Mouse (Mus musculus) heart, postnatal 14 days (tissue): ENCODE data around the gene Spns3. TPM values are rescaled to one million over a fixed set of nuclear protein-coding genes. Genes with fewer than 3 reads are reported as not detected.

ENCODE experiments used
- DNase-seq, 2 experiments: peaks; one replicate each; pipeline ENCODE4 v3.0.0; 2021 to 2022
- intact Hi-C: fragments of 180-260 bp; cut with DNase I; formaldehyde crosslinking; loops from one replicate; pipeline ENCODE4 v1.15.1; 2025
- total RNA-seq, 2 experiments: library from RNA; stranded (reverse); gene quantifications; 2 replicates each; pipeline ENCODE4 v1.2.3; 2021

Gene Spns3
- total RNA-seq, 2 experiments from 2014 or later, result 0.10 TPM; not detected in 1

DNA sequence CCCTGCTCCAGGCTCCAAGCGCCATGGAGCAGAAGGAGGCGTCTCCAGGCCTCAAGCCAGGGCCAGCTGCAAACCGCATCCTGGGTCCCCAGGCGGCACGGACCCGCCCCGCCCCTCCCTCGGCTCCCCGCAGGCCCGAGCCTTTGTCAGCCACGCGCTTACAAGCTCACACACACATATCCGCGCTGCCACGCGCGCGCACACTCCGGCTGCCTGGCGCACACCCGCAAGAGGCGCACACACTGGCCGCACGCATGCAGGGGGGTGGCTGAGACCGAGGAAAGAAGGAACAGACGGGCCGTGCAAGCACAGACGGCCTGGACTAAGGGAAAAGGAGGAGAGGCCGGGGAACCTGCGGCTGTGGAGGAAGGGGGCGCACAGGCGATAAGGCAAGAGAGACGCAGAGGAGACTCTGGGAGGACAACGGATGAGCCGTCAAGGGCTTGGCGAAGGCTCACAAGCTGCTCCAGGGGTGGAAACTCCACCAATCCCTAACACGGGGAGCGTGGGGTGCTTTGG lies 61.5 kb downstream of the Spns3 start:
- intact Hi-C loops, result loop anchor here (2.0 kb wide), 1 partner anchor 30 kb away; no protein-coding TSS in a partner anchor
- DNase-seq, result peak in 1 of 2 experiments; percentile 39

- intact Hi-C loops, result loop anchor here (2.0 kb wide), 1 partner anchor 29 kb away; no protein-coding TSS in a partner anchor
- DNase-seq, result no peak
Observed at GRCm38 (mm10) chr11:72487739-72488138, 62.6 kb downstream of the Spns3 start.

DNA sequence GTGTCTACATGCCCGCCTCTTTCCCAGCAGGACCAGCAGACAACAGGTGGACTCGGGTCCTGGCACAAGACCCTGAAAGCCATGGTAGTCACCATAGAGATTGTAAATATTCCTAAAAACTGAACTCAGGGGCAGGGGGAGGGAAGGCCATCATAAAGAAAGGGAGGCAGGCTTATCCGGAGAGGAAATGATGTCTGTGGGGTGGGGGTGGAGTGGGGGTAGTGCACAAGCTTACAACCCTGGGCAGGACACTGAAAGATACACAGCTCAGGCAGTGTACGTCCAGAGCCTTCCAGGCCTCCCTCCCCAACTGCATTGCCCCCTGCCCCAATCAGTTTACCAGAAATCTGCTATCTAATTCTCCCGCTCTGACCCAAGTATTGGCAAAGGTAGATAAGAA lies 63.1 kb downstream of the Spns3 start:
- intact Hi-C loops, result no loop called here
- DNase-seq, result no peak

DNA sequence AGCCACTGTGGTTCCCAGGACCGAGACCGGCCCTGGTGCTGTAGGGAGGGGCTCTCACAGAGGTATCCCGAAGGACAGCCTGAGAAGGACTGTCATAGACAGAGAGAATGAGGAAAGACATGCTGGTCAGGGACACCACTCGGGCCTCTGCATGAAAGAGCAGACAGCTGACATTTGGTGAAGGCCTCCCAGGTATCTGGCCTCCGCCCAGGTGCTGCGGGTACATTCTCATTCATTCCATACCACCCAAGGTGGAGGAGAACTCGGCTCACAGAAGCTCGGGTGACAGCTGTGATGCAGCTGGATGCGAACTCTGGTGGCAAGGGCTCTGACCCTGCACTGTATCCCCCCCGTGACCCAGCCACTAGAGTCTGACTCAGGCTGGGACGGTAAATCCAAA lies 64.3 kb downstream of the Spns3 start:
- DNase-seq, result no peak
- intact Hi-C loops, result no loop called here

- DNase-seq, result no peak
- intact Hi-C loops, result no loop called here
Observed at GRCm38 (mm10) chr11:72485157-72485556, 65.1 kb downstream of the Spns3 start.

GRCm38 (mm10) chr11:72484549-72484948 lies 65.8 kb downstream of the Spns3 start:
- DNase-seq, result no peak
- intact Hi-C loops, result no loop called here

- intact Hi-C loops, result no loop called here
- no peak for DNase-seq
Observed at GRCm38 (mm10) chr11:72481952-72482351, 68.4 kb downstream of the Spns3 start.

DNA sequence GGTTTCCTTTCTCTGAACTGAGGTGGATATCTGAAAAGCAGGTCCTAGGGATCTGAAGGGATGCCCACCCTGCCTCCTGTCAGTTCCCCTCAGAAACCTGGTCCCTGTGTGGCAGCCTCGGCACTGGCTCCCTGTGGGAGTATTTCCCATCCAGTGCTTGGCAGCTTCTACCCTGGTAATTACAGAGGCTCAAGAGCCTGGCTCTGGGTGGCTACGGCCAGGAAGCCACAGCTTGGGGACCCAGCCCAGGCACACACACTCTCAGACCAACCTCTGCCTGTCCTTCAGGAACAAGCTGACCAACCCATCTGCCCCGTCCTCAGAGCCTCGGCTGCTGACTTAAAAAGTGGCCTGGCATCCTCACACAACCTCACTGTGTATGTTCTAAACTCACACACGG lies 69.0 kb downstream of the Spns3 start:
- intact Hi-C loops, result no loop called here
- DNase-seq, result no peak

GRCm38 (mm10) chr11:72479499-72479898 lies 70.8 kb downstream of the Spns3 start:
- DNase-seq, result no peak
- intact Hi-C loops, result no loop called here

DNA sequence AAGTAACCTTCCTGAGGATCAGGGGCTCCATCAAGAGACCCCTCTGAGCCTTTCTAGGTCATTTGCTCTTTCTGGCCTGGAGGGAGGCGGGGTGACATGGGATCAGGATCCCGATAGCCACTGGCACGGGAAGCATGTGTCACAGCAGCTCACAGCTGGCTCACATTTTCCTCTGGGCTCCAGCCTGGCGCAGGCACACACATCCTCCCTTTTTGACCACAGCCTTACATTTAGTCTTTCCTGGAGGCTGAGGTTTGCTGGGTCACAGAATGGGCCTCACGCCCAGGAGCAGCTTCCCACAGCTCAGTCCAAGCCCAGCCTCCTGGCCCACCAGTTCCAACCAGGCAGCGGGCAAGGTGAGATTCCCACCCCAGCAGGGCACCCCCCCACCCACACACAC lies 72.1 kb downstream of the Spns3 start:
- intact Hi-C loops, result no loop called here
- peak; percentile 35 to 36 for DNase-seq

DNA sequence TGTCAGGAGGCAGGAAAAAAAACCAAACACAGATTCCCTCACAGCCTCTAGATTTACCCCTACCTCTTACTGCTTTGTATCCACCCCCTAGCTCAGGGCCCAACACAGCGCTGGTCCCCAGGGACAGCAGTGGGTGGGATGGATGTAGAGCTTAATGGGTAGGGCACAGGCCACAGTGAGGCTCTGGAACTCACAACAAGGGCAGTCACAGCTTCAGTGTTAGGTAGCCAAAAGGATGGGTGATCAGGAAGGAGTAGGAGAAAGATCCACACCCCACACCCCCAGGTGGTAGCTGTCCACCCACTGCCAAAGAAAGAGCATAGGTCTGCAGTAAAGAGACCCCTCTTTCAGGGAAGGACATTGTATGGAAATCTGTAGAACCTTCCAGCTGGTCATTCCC lies 72.7 kb downstream of the Spns3 start:
- DNase-seq, result no peak
- intact Hi-C loops, result no loop called here

GRCm38 (mm10) chr11:72477182-72477581 lies 73.1 kb downstream of the Spns3 start:
- intact Hi-C loops, result no loop called here
- peak in 1 of 2 experiments; percentile 37 for DNase-seq

DNA sequence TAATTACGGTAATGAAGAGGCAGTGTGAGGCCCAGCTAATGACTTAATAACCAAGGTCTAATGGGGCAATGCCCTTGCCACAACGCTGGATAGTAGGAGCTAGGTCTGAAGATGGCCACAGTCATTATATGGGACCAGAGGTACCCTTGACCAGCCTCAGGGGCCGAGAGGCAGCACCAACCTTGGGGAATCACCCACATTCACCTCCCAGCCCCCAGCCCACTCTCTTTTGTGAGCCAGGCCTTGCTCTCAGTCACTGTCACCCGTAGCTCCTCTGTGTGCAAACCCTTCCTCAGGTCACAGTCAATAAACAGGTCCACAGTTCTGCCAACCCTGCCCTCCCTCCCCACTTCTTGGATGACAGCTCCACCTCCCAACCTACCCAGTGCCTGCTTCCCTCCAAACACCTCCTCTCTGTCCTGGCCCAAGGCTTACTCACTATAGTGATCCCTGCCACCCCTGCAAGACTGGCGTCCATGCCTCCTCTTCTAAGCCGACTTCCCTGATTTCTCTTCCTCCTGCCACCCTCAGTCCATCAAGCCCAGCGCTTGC lies 74.2 kb downstream of the Spns3 start:
- intact Hi-C loops, result no loop called here
- no peak for DNase-seq

- intact Hi-C loops, result no loop called here
- no peak for DNase-seq
Observed at GRCm38 (mm10) chr11:72475408-72475807, 74.9 kb downstream of the Spns3 start.

GRCm38 (mm10) chr11:72474926-72475325 lies 75.4 kb downstream of the Spns3 start:
- intact Hi-C loops, result no loop called here
- DNase-seq, result no peak

DNA sequence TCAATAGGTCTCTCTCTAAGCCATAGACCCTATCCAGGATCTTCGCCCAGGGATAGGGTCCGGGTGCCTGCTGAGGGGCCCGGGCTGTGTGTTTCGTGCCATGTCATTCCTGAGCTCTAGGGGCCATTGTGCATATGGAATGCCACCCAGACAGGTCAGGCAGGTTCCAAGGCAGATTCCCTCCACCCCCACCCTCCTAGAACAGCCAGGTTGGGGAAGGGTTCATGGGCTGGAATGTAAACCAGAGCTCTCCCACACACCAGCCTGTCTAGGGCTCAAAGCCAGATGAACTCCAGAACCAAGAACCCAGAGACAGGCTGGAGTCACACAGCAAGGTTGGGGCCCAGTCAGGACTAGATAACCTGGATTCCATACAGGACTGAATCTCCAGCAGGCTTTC lies 76.8 kb downstream of the Spns3 start:
- intact Hi-C loops, result no loop called here
- no peak for DNase-seq

GRCm38 (mm10) chr11:72471381-72471780 lies 78.9 kb downstream of the Spns3 start:
- DNase-seq, result no peak
- intact Hi-C loops, result no loop called here

- intact Hi-C loops, result no loop called here
Observed at GRCm38 (mm10) chr11:72470004-72470403, 80.3 kb downstream of the Spns3 start.

GRCm38 (mm10) chr11:72469217-72469616 lies 81.1 kb downstream of the Spns3 start:
- peak; percentile 79 to 86 for DNase-seq
- intact Hi-C loops, result no loop called here

More at GRCm38 (mm10) chr11:72470004-72470403, 80.3 kb downstream of the Spns3 start:
- no peak for DNase-seq

- intact Hi-C loops, result no loop called here
- no peak for DNase-seq
Observed at GRCm38 (mm10) chr11:72468525-72468924, 81.8 kb downstream of the Spns3 start.

- intact Hi-C loops, result no loop called here
Observed at GRCm38 (mm10) chr11:72466694-72467507, 83.4 kb downstream of the Spns3 start.

More at GRCm38 (mm10) chr11:72466694-72467507, 83.4 kb downstream of the Spns3 start:
- peak; percentile 27 to 29 for DNase-seq
